Mouse (Mus musculus) kidney, adult 2 months (tissue): ENCODE measurements at regions not wholly inside any gene's neighbourhood (a gene's known extent, or its start where the extent isn't known, plus 50 kb on each side); places are given as distances from the start of the nearest gene placed in this dataset.

Experiments used
- CTCF ChIP-seq: fragments of 200-500 bp; conservative IDR thresholded peaks from 2 replicates; pipeline ENCODE4 v1.5.1; 2011; ENCODE audit warnings: low read depth, mild to moderate bottlenecking, control low read depth, low read length, moderate library complexity, mixed read lengths; ENCODE audit not compliant: insufficient read depth, insufficient read length
- POLR2A ChIP-seq: fragments of 200-500 bp; IDR thresholded peaks from one replicate; pipeline ENCODE4 v1.6.1; 2011; ENCODE audit warnings: low read depth, low read length, control low read depth

- TF ChIP-seq POLR2A (no peak), CTCF (no peak)
Observed at GRCm38 (mm10) chr6:53759686-53760306, 60.8 kb downstream of the Tril start.
